Mouse (Mus musculus) fat pad, adult 2 months (tissue): ENCODE results near the gene Prss53.
"Not testable (repeated sequence)": the region's sequence is repeated elsewhere in the genome, so short reads cannot be mapped to it uniquely, and the experiment has no call there.

ENCODE experiments used
- DNase-seq: peaks from one replicate; pipeline ENCODE4 v3.0.0-alpha.2; 2011; ENCODE audit warnings: low read depth, low spot score; ENCODE audit errors: extremely low read depth

The Prss53 gene

DNA sequence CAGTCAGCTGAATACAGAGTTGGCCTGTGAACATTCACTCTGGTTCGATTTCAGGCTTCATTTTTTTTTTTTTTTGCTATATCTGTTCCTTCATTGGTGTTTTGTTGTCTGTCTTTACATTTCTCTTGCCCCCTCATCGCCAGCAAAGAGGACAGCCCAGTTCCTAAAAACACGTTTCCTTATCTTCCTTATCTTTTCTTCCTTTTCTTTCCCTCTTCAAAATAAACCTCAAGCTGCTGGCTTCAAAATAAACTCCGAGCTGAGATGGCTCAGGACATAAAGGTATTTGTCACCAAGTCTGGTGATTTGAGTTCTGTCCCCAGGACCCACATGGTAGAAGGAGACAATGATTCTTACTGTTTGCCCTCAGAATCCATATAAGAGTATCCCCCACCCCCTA, 22.2 kb upstream of the Prss53 start:
- no peak for DNase-seq

DNA sequence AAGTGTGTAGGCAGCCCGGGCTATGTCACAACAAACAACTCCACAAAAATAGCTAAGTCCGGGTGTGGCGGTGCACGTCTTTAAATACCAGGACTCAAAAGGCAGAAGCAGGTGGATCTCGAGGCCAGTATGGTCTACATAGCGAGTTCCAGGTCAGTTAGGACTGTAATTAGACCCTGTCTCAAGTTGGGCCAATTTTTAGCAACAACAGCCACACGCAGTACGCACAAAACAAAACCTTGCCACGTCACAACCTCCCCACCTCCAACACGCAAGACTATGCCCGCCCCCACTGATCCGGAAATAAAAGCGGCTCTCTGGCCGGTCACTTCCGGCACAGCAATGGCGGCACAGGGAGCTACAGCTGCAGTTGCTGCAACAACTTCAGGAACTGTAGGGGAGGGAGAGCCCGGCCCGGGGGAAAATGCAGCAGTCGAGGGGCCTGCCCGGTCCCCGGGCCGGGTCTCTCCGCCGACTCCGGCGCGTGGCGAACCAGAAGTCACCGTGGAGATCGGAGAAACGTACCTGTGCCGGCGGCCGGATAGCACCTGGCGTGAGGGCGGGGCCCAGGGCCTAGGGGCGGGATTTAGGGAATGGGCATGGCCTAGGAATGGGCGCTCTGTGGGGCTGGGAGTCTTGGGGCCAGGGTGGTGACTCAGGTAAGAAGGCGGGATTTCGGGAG, 21.6 kb upstream of the Prss53 start, which contains the start of gene Kat8:
TSS of gene Kat8 (plus strand) at position 327 of the 682 bp plus-strand sequence.
- no peak for DNase-seq

DNA sequence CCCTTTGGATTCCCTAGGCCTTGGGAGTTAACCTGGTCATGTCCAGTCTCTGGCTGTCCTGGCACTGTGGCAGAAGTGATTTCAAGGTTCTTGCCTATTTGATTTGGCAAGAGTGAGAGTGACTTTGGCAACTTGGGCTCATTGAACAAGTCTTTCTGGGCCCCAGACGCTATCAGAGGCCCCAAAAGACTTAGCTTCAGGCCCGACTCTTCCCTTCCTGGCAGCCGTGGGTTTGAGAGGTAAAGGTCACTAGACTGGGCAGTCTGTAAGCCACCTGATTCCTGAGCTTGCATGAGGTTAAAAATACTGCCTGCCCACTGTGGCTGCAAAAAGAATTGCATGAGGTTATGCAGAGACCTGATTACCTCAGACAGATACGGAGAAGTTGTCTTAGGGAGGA, 17.9 kb upstream of the Prss53 start:
- DNase-seq: no peak

DNA sequence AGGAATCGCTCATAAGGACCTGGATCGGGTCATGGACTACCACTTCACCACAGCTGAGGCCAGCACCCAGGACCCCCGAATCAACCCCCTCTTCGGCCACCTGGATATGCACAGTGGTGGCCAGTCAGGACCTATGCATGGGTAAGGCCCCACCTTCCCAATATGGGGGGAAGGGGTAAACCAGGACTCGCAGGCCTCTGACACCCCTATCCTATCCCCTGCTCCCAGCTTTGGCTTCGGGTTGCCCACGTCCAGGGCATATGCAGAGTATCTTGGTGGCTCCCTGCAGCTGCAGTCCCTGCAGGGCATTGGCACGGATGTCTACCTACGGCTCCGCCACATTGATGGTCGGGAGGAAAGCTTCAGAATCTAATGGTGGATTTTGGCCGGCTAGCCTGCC, 17.2 kb upstream of the Prss53 start:
- DNase-seq: no peak

DNA sequence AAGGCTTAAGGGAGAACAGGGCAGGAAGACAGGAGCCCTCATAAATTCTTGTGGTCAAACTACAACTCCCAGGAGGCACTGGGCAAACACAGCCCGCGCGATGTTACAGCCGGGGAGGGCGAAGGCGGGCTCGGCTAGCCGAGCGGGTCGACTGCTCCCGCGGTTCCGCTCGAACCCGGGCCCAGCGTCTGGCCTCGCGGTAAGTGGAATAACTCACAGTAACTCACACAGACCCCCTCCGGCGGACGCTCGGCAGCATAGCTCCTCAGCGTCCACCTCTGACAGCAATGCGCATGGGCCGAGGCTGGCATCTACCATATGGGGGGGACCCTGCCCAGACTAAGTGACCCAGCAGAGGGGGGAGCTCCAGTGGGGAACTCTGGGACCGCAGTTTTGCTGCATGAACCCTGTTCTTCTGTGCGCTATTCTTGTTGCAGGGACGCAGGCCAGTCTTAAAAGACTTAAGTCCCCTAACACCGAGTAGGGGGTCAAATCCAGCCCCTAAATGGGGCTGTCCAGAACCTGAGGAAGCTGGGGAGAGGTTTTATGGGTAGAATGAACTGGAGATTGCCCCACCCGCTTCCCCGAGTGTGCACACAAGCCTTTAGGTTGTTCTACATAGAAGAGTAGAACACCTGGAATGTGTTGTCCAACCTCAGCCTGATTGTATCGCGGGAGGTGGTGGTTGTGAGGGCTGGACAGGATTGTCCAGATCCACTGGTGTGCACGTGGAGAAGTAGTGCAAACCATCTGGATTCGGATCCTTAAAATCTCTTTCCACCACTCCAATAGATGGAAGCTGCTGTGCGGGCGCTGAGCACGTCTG, 13.4 kb upstream of the Prss53 start, which contains the start of gene Bckdk:
TSS of gene Bckdk (plus strand) at position 112 of the 826 bp plus-strand sequence.
- DNase-seq: no peak

DNA sequence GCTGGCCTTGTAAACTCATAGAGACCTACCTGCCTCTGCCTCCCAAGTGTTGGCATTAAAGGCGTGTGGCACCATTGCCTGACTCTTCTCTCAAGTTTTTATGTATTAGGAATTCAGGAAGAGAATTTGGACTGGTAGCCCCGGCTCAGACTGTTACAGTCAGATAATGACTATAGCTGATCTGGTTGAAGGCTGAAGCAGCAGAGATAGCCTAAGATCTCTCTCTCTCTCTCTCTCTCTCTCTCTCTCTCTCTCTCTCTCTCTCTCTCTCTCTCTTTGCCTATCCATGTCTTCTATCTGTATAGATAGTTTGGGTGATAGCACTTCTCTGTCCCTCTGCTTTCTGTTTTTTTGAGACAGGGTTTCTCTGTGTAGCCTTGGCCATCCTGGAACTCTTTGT, 11.0 kb upstream of the Prss53 start:
- DNase-seq: no peak

DNA sequence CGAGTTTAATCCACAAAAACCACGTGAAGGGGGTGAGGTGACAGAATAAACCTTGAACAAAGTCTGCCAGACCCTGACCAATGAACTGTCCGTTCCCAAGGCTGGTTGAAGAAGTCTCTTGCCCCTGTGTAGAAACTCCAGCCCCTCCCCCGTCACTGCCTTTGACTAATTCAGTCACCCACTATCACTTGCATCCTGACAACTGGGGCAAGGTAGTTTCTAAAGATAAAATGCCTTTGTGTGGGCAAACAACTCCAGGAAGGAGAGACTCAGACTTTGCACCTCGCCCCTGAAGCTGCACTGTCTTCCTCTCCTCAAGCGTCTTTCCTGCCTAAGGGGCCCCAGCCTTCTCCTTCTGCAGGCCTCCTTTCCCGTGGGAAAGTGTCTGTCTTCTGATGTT, 9.2 kb upstream of the Prss53 start:
- DNase-seq: no peak

DNA sequence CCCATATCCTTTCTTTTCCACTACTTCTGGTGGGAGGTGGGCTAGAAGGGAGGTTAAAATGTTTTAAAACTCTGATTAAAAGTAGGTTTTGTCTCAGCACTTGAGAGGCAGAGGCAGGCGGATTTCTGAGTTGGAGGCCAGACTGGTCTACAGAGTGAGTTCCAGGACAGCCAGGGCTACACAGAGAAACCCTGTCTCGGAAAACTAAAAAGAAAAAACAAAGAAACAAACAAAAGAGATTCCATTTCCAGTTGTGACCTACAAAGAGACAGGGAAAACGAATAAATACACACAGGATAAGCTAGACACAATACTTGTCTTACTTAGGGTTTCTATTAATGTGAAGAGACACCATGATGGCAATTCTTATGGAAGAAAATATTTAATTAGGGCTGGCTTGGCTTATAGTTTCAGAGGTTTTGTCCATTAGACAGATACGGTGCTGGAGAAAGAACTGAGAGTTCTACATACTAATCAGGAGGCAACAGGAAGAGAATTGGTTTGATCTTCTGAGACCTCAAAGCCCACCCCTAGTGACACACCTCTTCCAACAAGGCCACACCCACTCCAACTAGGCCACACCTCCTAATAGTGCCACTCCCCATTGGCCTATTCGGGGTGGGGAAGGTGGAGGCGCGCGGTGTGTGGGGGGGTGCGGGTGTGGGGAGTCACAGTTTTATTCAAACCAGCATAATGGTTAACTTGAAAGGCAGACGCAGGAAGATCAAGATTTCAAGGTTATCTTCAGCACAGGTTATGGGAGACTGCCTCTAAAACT, 7.6 kb upstream of the Prss53 start:
- DNase-seq: no peak

DNA sequence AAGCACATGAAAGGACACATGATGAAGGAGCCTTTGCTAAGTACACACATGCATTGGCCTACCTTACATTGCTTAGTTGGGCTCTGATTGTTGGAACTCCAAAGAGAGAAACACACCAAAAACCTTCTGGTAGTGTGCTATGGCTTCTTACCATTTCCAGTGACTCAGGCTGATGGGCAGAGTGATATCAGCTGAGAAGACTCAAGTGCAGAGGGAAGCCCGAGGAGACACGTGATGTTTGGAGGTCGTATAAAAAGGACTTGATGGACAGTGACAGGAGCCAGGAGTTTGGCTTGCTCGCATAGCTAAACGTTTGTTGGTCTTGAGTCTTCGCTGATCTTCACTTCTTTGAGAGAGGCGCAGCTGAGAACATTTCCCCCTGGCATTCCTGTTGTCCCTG, 6.8 kb upstream of the Prss53 start:
- DNase-seq: no peak

DNA sequence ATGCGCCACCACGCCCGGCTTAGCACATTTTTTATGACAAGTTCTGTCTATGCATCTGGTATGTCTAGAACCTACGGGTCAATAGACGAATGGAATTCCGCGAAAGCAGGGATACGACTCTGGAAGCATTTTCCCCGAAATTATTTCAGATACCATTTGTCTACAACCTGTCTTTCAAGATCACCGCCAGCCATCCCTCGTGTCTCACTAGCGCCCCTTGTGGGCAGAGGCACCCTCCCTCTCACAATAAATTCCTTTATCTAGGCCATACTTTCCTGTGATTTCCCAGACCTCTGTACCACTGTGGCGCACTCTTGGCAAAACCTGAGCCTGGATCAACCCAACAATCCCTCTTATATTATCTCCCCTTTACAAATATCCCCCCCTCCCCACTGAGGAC, 5.6 kb upstream of the Prss53 start:
- DNase-seq: no peak

DNA sequence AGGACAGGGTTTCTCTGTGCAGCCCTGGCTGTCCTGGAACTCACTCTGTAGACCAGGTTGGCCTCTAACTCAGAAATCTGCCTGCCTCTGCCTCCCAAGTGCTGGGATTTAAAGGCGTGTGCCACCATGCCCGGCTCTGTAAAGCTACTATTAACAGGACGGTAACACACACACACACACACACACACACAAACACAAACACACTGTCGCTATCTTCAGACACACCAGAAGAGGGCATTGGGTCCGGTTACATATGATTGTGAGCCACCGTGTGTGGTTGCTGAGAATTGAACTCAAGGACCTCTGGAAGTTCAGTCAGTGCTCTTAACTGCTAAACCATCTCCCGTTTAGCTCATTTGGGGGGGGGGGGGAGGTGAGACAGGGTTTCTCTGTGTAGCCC, 5.1 kb upstream of the Prss53 start:
- not testable (repeated sequence) for DNase-seq

DNA sequence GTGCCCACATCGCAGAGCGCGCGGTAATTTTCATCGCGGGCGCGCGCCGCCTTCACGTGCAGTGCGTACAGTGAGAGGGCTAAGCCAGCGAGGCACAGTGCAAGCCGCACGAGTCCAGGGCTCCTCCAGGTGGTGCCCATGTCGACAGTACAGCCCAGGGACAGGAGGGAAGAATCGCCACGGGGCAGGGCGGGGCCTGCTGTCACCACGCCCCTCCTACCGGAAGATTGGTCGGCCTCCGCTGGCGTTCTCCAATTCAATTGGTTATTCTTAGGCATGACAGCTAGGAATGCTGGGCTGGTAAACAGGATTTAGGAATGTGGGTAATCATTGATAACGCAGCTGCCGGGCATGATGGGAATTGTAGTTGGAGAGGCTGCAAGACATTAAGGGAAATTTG, 4.7 kb upstream of the Prss53 start, which contains the start of the genes Gm21974 and Vkorc1:
TSS of gene Gm21974 (minus strand) at position 13 of the 400 bp plus-strand sequence.
TSS of gene Vkorc1 (minus strand) at position 176 of the 400 bp plus-strand sequence.
- no peak for DNase-seq

DNA sequence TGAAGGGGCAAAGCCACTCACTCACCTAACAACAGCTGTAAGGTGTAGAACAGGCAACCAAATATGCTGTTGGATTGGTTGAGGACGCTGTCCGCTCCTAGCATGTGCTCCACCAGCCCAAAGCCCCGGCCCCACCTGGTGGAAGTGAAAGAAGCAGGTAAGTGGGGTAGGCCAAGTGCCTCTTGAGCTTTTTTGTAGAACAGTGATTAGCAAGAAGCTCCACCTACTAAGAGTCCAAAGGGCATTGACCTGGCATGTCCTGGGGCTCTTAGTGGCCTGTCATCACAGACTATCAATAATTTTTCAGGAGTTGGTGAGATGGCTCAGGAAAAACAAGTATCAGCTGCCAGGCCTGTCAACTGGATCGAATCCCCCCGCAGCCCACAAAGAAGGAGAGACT, 3.7 kb upstream of the Prss53 start:
- DNase-seq: no peak

DNA sequence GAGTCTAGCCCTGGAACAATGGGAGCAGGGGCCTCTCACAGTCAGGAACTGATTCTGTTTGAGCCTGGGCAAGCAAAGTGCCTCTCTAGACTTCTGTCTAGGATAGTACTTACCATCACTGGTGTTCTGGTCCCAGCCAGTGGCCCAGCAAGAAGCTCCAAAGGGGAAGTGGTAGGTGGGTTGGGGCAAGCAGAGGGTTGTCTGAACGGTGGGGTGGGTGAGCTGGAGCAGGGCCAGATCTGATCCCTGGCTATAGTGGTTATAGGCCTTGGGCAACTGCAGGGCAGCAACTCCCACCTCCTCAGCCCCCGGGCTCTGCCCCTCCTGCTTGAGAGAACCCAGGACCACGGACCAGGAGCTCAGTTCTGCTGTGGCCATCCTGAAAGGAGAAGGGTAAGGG, 1.9 kb downstream of the Prss53 start:
- DNase-seq: no peak

DNA sequence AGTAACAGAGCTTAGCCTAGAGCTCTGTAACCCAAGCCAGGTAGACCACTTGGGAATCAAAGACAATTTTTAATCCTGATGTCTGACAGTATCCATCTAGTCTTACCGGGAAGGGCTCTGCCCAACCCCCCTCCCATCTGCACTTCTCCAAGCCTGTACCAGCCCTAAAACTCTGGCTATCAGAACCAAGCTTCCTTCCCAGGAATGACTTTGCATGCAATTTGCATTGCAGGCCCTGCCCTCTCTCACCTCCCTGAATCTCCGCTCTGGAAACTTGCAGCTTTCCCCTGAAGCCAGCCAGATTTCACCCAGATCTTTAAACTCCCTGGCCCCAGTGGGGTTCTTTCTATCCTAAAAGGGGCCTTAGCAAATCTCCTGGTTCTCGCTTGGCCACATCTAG, 3.0 kb downstream of the Prss53 start:
- no peak for DNase-seq

DNA sequence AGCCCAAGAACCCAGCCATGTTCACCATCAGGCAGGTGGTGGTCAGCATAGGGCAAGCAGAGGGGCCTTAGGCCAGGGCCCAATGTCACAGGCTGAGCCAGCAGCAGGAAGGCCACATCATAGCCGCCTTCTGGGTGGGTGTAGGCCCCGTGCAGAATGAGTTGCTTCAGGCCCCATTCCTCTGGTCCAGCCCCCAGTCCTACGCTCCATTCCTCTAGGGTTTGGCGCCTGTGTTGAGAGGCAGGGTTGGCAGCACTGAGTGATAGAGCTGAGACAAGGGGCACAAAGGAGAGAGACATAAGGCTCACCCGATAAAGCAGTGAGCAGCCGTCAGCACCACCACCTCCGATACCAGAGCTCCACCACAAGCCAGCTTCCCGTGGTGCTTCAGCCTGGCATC, 3.6 kb downstream of the Prss53 start:
- no peak for DNase-seq

DNA sequence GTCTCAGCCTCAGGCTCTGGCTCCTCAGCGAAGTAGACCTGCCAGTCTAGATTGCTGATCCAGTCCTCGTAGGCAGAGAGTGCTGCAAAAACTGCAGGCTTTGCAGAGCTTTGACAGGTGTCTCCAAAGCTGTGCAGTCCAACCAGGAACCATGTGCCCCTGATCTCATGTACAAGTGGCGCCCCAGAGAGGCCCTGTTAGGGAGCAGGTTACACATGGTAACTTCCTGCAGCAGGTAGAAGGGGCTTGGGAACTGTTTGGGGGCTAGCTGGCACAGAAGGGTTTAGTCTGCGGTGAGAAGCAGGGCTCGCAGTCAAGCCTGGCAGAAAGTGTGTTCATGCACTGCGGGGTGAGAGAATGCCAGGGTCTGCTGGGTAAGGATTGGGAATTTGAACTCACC, 4.2 kb downstream of the Prss53 start:
- no peak for DNase-seq

DNA sequence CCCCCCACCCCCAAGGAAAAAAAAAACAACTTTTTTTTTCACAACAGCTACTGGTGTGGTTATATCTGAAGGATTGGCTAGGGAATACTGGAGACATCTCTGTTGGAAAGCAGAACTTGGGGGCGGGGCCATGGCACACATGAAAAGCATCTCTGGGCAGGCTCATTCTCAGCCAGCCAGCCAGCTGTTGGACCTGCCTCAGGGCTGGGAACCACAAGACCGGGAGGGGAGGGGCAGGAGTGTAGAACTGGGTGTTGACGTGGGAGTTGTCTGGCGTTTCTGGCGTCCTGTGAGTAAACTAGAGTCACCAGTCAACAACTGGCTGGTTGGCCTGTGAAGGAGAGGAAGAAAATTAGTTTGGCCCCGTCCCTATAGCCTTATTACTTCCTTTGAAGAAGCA, 4.8 kb downstream of the Prss53 start:
- DNase-seq: no peak

DNA sequence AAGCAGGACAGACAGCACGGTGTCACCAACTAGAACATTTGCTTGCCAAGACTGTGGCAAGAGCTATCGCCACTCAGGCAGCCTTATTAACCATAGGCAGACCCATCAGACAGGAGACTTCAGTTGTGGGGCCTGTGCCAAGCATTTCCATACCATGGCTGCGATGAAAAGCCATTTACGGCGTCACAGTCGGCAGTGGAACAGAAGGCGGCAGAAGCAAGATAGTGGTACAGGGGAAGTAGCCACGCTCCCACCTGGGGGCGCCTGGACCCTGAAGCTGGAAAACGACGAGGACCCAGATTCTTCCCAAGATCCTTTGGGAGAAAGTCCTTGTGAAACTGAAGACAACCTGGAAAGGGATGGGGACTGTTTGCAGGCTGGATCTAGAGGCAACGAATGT, 10.3 kb downstream of the Prss53 start:
- DNase-seq: no peak

DNA sequence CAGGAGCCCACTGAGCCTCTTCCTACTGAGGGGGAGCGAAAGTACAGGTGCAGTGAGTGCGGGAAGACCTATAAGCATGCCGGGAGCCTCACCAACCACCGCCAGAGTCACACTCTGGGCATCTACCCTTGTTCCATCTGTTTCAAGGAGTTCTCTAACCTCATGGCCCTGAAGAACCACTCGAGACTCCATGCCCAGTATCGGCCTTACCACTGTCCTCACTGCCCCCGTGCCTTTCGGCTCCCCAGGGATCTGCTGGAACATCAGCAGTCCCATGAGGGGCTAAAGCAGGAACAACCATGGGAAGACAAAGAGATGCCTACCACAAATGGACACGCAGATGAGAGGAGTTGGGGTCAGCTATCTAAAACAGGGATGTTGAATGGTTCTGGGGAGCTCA, 11.5 kb downstream of the Prss53 start:
- DNase-seq: no peak
